Mouse (Mus musculus) hindbrain, postnatal 0 days (tissue): Measurements from ENCODE around the gene Ttn. TPM values are rescaled to one million over a fixed set of nuclear protein-coding genes. Genes with fewer than 3 reads are reported as not detected.
"Not testable (repeated sequence)": the region's sequence is repeated elsewhere in the genome, so short reads cannot be mapped to it uniquely, and the experiment has no call there.

Experiments
- ATAC-seq: fragments of 200-750 bp; cut with Nextera tagmentation; 2 replicates; pipeline ENCODE4 v1.8.0; 2017; ENCODE audit warnings: mild to moderate bottlenecking, moderate TSS enrichment, moderate library complexity
- DNase-seq: peaks from one replicate; pipeline ENCODE4 v3.0.0-alpha.2; 2015; ENCODE audit warnings: low spot score
- H3K27ac ChIP-seq: fragments of 300-500 bp; sonication (generic); 2 replicates; pipeline ENCODE4 v1.5.1; 2014; ENCODE audit warnings: mild to moderate bottlenecking
- H3K27me3 ChIP-seq: fragments of 300-500 bp; sonication (generic); 2 replicates; pipeline ENCODE4 v1.6.1; 2014; ENCODE audit warnings: low read length, mixed read lengths; ENCODE audit not compliant: insufficient read depth
- H3K36me3 ChIP-seq: fragments of 300-500 bp; sonication (generic); 2 replicates; pipeline ENCODE4 v1.6.1; 2014; ENCODE audit warnings: low read length, mixed read lengths; ENCODE audit not compliant: insufficient read depth
- H3K4me1 ChIP-seq: fragments of 300-500 bp; sonication (generic); 2 replicates; pipeline ENCODE4 v1.6.1; 2014; ENCODE audit warnings: antibody characterized with exemption, low read length, mixed read lengths; ENCODE audit not compliant: insufficient read depth
- H3K4me2 ChIP-seq: fragments of 300-500 bp; sonication (generic); 2 replicates; pipeline ENCODE4 v1.6.1; 2014; ENCODE audit warnings: low read depth, mild to moderate bottlenecking, low read length, moderate library complexity, mixed read lengths
- H3K4me3 ChIP-seq: fragments of 300-500 bp; sonication (generic); 2 replicates; pipeline ENCODE4 v1.5.1; 2014; ENCODE audit warnings: low read length
- H3K9ac ChIP-seq: fragments of 300-500 bp; sonication (generic); replicated peaks from 2 replicates; pipeline ENCODE4 v1.6.1; 2014; ENCODE audit warnings: mild to moderate bottlenecking, low read length, moderate library complexity, mixed read lengths
- H3K9me3 ChIP-seq: fragments of 300-500 bp; sonication (generic); 2 replicates; pipeline ENCODE4 v1.6.1; 2016; ENCODE audit warnings: low read length, mixed read lengths
- CTCF ChIP-seq: IDR thresholded peaks from 2 replicates; pipeline ENCODE4 v1.5.1; 2016; ENCODE audit warnings: antibody characterized with exemption, control low read depth, low read depth
- WGBS: fragments of 180-500 bp; shearing (Covaris S2); extraction: QIAGEN DNeasy Blood & Tissue Kit; methylation state at CpG from one replicate; pipeline ENCODE4 v1.1.7; 2014; 5-methylcytosine and 5-hydroxymethylcytosine counted together
- polyA plus RNA-seq: library from polyadenylated mRNA; unstranded; fragments of >200 nt; fragmentation: Nextera tagmentation; extraction: Ambion mirVana; gene quantifications from 2 replicates; pipeline ENCODE4 v1.2.1, GENCODE M21; 2015
- total RNA-seq: library from RNA; depleted of rRNA; stranded (reverse); fragments of >200 nt; gene quantifications from 2 replicates; pipeline ENCODE4 v1.2.3, GENCODE M21; 2014; rRNA removed

The Ttn gene
- total RNA-seq (0.58 and 11.1 TPM in 2 replicates), polyA plus RNA-seq (0.64 and 0.73 TPM in 2 replicates)

GRCm38 (mm10) chr2:76982391-76983145 lies at the start of gene Ttn:
Ttn (minus strand) TSS chr2:76982547.
- ATAC-seq (no peak), DNase-seq (no peak)
- Histone ChIP-seq H3K27ac (no peak within 1 kb of the TSS), H3K4me2 (no peak within 1 kb of the TSS), H3K36me3 (no peaks in the 10 kb centered on the region), H3K9me3 (no peaks in the 10 kb centered on the region), H3K4me3 (no peak within 1 kb of the TSS), H3K27me3 (no peaks in the 10 kb centered on the region), H3K9ac (no peak within 1 kb of the TSS), H3K4me1 (no peaks in the 10 kb centered on the region)
- 88% methylated on average over 18 of the region's 18 CpGs for WGBS
- TF ChIP-seq CTCF = no peak

- Histone ChIP-seq H3K9me3 (no peaks in the 10 kb centered on the region), H3K4me1 (no peaks in the 10 kb centered on the region), H3K36me3 (no peaks in the 10 kb centered on the region), H3K4me3 (no peak overlapping the region), H3K4me2 (no peak overlapping the region), H3K27me3 (no peaks in the 10 kb centered on the region), H3K27ac (no peak overlapping the region), H3K9ac (no peak overlapping the region)
- ATAC-seq (no peak), DNase-seq (no peak)
- WGBS = 81% methylated on average over 2 of the region's 2 CpGs
- TF ChIP-seq CTCF = no peak
Observed at GRCm38 (mm10) chr2:77020649-77021048, 38.3 kb upstream of the Ttn start.

- DNase-seq (no peak), ATAC-seq (no peak)
- H3K36me3 ChIP-seq = no peaks in the 10 kb centered on the region
- no peak overlapping the region for H3K9ac ChIP-seq
- H3K4me1 ChIP-seq = no peaks in the 10 kb centered on the region
- H3K9me3 ChIP-seq = no peaks in the 10 kb centered on the region
- WGBS = 71% methylated on average over 4 of the region's 4 CpGs
- no peak overlapping the region for H3K27ac ChIP-seq
- H3K4me2 ChIP-seq = no peak overlapping the region
- H3K4me3 ChIP-seq = no peak overlapping the region
- H3K27me3 ChIP-seq = no peaks in the 10 kb centered on the region
- no peak for TF ChIP-seq CTCF
Observed at GRCm38 (mm10) chr2:77017735-77018134, 35.4 kb upstream of the Ttn start.

- not testable (repeated sequence) for H3K4me2 ChIP-seq, H3K4me3 ChIP-seq, H3K9ac ChIP-seq, H3K9me3 ChIP-seq, H3K27ac ChIP-seq, H3K4me1 ChIP-seq, H3K27me3 ChIP-seq, DNase-seq, ATAC-seq, H3K36me3 ChIP-seq
- 89% methylated on average over 6 of the region's 6 CpGs for WGBS
Observed at GRCm38 (mm10) chr2:77013449-77013848, 31.1 kb upstream of the Ttn start.

GRCm38 (mm10) chr2:77011981-77012380 lies 29.6 kb upstream of the Ttn start:
- no peak overlapping the region for H3K4me2 ChIP-seq
- no peaks in the 10 kb centered on the region for H3K27me3 ChIP-seq
- H3K27ac ChIP-seq = no peak overlapping the region
- no peak overlapping the region for H3K9ac ChIP-seq
- H3K36me3 ChIP-seq = no peaks in the 10 kb centered on the region
- WGBS = 63% methylated on average over 5 of the region's 5 CpGs
- no peak overlapping the region for H3K4me3 ChIP-seq
- DNase-seq (no peak), ATAC-seq (no peak)
- TF ChIP-seq CTCF = no peak
- H3K9me3 ChIP-seq = no peaks in the 10 kb centered on the region
- H3K4me1 ChIP-seq = no peaks in the 10 kb centered on the region

- ATAC-seq (no peak), DNase-seq (no peak)
- Histone ChIP-seq H3K9me3 (no peaks in the 10 kb centered on the region), H3K9ac (no peak overlapping the region), H3K27ac (no peak overlapping the region), H3K36me3 (no peaks in the 10 kb centered on the region), H3K4me1 (no peaks in the 10 kb centered on the region), H3K4me3 (no peak overlapping the region), H3K27me3 (no peaks in the 10 kb centered on the region), H3K4me2 (no peak overlapping the region)
- TF ChIP-seq CTCF = no peak
- WGBS = 52% methylated on average over 7 of the region's 7 CpGs
Observed at GRCm38 (mm10) chr2:77007015-77007414, 24.7 kb upstream of the Ttn start.

GRCm38 (mm10) chr2:77003148-77003547 lies 20.8 kb upstream of the Ttn start:
- no peaks in the 10 kb centered on the region for H3K27me3 ChIP-seq
- ATAC-seq (no peak), DNase-seq (no peak)
- H3K9me3 ChIP-seq = no peaks in the 10 kb centered on the region
- TF ChIP-seq CTCF = no peak
- H3K27ac ChIP-seq = no peak overlapping the region
- H3K4me3 ChIP-seq = no peak overlapping the region
- no peaks in the 10 kb centered on the region for H3K36me3 ChIP-seq
- H3K9ac ChIP-seq = no peak overlapping the region
- H3K4me2 ChIP-seq = no peak overlapping the region
- no peaks in the 10 kb centered on the region for H3K4me1 ChIP-seq
- WGBS = 45% methylated on average over 2 of the region's 2 CpGs
